Mouse (Mus musculus) limb, embryonic 15.5 days (tissue): ENCODE data around the gene Naglu. TPM values are rescaled to one million over a fixed set of nuclear protein-coding genes. Genes with fewer than 3 reads are reported as not detected.

Experiments
- ATAC-seq: fragments of 200-750 bp; cut with Nextera tagmentation; 2 replicates; pipeline ENCODE4 v1.8.0; 2017; ENCODE audit warnings: low read depth, moderate TSS enrichment; ENCODE audit not compliant: insufficient number of reproducible peaks, low FRiP score, low TSS enrichment
- H3K27ac ChIP-seq: fragments of 300-500 bp; sonication (generic); 2 replicates; pipeline ENCODE4 v1.5.1; 2015; ENCODE audit warnings: moderate library complexity, mild to moderate bottlenecking, inconsistent platforms
- H3K27me3 ChIP-seq: fragments of 300-500 bp; sonication (generic); 2 replicates; pipeline ENCODE4 v1.6.1; 2015; ENCODE audit warnings: inconsistent platforms
- H3K36me3 ChIP-seq: fragments of 300-500 bp; sonication (generic); 2 replicates; pipeline ENCODE4 v1.6.1; 2015; ENCODE audit warnings: inconsistent platforms
- H3K4me1 ChIP-seq: fragments of 300-500 bp; sonication (generic); 2 replicates; pipeline ENCODE4 v1.6.1; 2015; ENCODE audit warnings: inconsistent platforms
- H3K4me2 ChIP-seq: fragments of 300-500 bp; sonication (generic); 2 replicates; pipeline ENCODE4 v1.6.1; 2015; ENCODE audit warnings: mild to moderate bottlenecking, inconsistent platforms
- H3K4me3 ChIP-seq: fragments of 300-500 bp; sonication (generic); 2 replicates; pipeline ENCODE4 v1.5.1; 2015; ENCODE audit warnings: mild to moderate bottlenecking, inconsistent platforms
- H3K9ac ChIP-seq: fragments of 300-500 bp; sonication (generic); 2 replicates; pipeline ENCODE4 v1.6.1; 2015; ENCODE audit warnings: inconsistent platforms
- H3K9me3 ChIP-seq: fragments of 300-500 bp; sonication (generic); 2 replicates; pipeline ENCODE4 v1.6.1; 2016; ENCODE audit warnings: inconsistent platforms
- WGBS: fragments of 180-500 bp; shearing (Covaris S2); methylation state at CpG from one replicate; pipeline ENCODE4 v1.1.7; 2015; 5-methylcytosine and 5-hydroxymethylcytosine counted together
- polyA plus RNA-seq: library from polyadenylated mRNA; unstranded; fragments of >200 nt; fragmentation: Nextera tagmentation; extraction: Ambion mirVana; gene quantifications from 2 replicates; pipeline ENCODE4 v1.2.1, GENCODE M21; 2015

Naglu gene
- polyA plus RNA-seq, 1 experiment from 2014 or later = 12.7 TPM

DNA sequence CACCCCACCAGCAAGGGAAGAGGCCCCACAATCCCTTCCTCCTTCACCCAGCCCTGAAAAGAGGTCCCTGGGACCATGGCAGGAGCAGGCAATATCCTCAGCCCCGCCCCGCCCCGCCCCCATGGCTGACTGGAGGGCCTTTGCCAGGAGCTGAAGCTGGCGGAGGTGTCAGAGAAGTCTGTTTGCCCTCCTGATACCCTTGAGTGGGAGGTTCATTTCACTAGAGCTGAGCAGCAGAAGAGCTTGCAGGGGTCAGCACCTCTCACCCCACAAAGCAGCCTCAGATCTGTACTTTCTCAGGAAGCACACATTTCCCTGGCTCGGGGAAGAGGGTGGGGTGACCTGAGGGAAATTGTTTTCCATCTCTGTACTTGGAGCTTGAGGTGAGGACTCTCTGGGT, 11.1 kb upstream of the Naglu start:
- Histone ChIP-seq H3K9me3 (no peaks in the 10 kb centered on the region), H3K4me2 (no peak overlapping the region), H3K27me3 (no peaks in the 10 kb centered on the region), H3K4me3 (no peak overlapping the region), H3K27ac (peak overlapping the region; percentile 13; the same call in 1 of the 2 replicates), H3K9ac (no peak overlapping the region), H3K4me1 (peaks cover 55% of the 10 kb centered on the region), H3K36me3 (peaks cover 34% of the 10 kb centered on the region; the same call in 1 of the 2 replicates)
- ATAC-seq = no peak
- 61% methylated on average over 5 of the region's 5 CpGs for WGBS

DNA sequence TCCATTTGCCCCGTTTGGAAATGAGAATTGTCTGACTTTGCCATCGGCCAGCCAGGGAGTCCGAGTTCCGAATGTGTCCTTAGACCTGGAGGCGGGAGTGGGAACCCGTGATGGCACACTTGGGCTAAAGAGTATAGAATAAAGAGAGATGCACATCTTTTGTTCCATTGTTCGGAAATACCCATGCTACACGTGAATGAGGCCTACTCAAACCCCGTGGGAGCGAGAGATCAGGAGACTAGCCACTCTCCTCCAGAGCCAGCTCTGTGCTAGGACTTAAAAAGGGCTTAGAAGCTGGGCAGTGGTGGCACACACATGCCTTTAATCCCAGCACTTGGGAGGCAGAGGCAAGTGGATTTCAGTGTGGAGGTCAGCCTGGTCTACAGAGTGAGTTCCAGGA, 10.3 kb upstream of the Naglu start:
- no peaks in the 10 kb centered on the region for H3K27me3 ChIP-seq
- H3K4me2 ChIP-seq = no peak overlapping the region
- peaks cover 31% of the 10 kb centered on the region; the same call in 1 of the 2 replicates for H3K36me3 ChIP-seq
- no peak overlapping the region for H3K4me3 ChIP-seq
- H3K9me3 ChIP-seq = no peaks in the 10 kb centered on the region
- peak overlapping the region; percentile 89 for H3K27ac ChIP-seq
- no peak overlapping the region for H3K9ac ChIP-seq
- WGBS = 87% methylated on average over 10 of the region's 10 CpGs
- no peak for ATAC-seq
- peaks cover 62% of the 10 kb centered on the region for H3K4me1 ChIP-seq

DNA sequence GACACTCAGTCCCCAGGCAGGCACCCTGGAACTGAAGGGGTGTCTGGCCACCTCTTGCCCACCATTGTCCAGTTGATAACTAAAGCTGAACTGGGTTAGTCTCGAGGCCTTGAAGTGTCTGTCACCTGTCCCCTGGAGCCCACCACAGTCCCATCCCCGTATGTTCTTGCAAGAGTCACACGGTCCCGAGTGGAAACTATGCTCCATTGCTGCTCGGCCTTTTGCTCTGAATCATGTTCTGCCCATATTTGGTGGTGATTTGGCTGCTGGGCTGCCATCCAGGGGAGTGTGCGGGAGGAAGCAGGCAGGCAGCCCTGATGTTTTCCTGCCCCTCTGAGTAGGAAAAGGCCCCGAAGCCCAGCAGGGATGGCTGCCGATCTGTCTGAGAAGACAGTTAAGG, 9.7 kb upstream of the Naglu start:
- Histone ChIP-seq H3K4me3 (no peak overlapping the region), H3K9ac (no peak overlapping the region), H3K27me3 (no peaks in the 10 kb centered on the region), H3K9me3 (no peaks in the 10 kb centered on the region), H3K27ac (peak overlapping the region; percentile 89), H3K36me3 (peaks cover 28% of the 10 kb centered on the region; the same call in 1 of the 2 replicates), H3K4me2 (no peak overlapping the region), H3K4me1 (peaks cover 64% of the 10 kb centered on the region)
- 30% methylated on average over 8 of the region's 8 CpGs for WGBS
- ATAC-seq = 0 out of 2 replicates have a peak, but pooled peaks have one; percentile 16

DNA sequence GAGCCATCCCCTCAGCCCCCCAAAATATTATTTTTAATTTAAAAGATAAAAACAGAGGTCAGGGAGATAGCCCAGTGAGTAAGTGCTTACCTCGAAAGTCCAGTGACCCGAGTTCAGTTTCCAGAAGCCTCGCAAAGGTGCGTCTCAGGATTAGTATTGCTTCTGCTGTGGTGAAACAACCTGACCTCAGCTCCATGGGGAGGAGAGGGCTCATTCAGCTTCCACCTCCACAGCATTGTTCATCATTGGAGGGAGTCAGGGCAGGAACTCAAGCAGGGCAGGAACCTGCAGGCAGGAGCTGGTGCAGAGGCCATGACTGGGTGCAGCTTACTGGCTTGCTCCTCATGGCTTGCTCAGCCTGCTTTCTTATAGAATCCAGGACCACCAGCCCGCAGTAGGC, 8.8 kb upstream of the Naglu start:
- no peaks in the 10 kb centered on the region for H3K27me3 ChIP-seq
- H3K36me3 ChIP-seq = peaks cover 23% of the 10 kb centered on the region; the same call in 1 of the 2 replicates
- H3K27ac ChIP-seq = peak overlapping the region; percentile 89
- peaks cover 66% of the 10 kb centered on the region for H3K4me1 ChIP-seq
- H3K4me3 ChIP-seq = no peak overlapping the region
- no peak overlapping the region for H3K4me2 ChIP-seq
- no peak for ATAC-seq
- H3K9me3 ChIP-seq = no peaks in the 10 kb centered on the region
- 85% methylated on average over 5 of the region's 5 CpGs for WGBS
- H3K9ac ChIP-seq = no peak overlapping the region

DNA sequence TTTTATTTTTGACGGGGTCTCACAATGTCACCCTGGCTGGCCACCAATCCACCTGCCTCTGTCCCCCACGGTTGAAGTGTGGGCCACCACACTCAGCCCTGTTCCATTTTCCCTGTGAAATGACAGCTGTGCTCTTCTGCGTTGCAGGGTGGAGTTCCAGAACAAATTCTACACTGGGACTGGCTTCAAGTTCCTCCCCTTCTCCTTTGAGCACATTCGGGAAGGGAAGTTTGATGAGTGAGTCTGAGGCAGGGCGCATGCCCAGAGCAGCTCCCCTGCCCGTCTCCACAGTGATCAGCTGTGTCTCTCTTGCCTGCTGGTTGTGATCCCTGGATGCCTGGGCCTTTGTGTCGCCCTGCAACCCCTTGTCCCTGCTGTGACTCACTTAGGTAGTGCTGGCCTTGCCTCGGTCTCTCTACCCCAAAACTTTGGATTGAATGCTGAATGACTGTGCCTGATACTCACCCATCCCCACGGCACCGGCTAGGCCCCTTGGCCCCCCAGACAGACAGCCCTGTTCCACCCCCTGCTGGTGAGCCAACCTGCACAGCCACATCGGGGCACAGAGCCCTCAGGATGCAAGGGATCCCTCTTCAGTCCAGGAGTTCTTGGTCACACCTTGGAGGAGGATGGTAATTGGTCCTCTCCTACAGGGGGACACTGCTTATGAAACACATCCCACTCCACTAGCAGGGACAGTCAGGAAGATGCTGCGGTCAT, 7.5 kb upstream of the Naglu start:
- Histone ChIP-seq H3K27ac (peak overlapping the region; percentile 90), H3K4me1 (peaks cover 73% of the 10 kb centered on the region), H3K9me3 (no peaks in the 10 kb centered on the region), H3K4me3 (no peak overlapping the region), H3K9ac (no peak overlapping the region), H3K4me2 (no peak overlapping the region), H3K27me3 (no peaks in the 10 kb centered on the region), H3K36me3 (peaks cover 15% of the 10 kb centered on the region; the same call in 1 of the 2 replicates)
- no peak for ATAC-seq
- WGBS = 72% methylated on average over 12 of the region's 12 CpGs

DNA sequence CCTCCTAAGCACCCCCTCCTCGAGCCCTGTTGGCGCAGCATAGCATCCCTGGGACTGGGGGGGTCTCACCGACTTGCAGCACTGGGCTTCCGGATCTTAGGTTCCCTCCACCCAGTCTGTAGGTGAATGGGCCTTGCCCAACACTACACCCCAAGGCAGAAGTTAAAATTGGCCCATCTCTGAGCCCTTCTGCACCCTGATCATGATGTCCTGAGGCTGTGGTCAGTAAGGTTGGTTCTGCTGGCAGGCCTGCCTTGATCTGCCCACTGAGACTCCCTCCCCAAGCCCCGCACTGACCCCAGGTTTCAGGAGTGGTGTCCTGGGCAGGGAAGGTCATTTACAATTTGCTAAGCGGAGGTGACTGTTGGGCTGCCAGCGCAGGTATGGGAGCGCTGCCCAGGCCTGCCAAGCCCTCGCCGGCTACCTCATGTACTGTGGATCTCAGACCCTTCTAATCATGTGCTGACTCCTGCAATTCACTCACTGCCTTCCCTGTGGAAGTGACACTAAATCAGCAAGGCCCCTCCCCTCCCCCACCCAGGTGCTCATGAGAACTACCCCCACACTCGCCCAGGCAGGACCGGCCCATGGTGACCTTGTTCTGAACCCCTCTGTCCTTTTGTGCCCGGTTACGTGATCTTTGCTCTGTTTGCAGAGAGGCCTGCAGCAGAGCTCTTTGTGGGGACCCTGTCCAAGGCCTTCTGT, 6.7 kb upstream of the Naglu start:
- Histone ChIP-seq H3K27me3 (no peaks in the 10 kb centered on the region), H3K4me2 (no peak overlapping the region), H3K9me3 (no peaks in the 10 kb centered on the region), H3K9ac (no peak overlapping the region), H3K27ac (peak overlapping the region; percentile 90), H3K36me3 (peaks cover 11% of the 10 kb centered on the region; the same call in 1 of the 2 replicates), H3K4me1 (peaks cover 73% of the 10 kb centered on the region), H3K4me3 (no peak overlapping the region)
- ATAC-seq = peak; percentile 7; the same call in 1 of the 2 replicates
- 58% methylated on average over 14 of the region's 14 CpGs for WGBS

DNA sequence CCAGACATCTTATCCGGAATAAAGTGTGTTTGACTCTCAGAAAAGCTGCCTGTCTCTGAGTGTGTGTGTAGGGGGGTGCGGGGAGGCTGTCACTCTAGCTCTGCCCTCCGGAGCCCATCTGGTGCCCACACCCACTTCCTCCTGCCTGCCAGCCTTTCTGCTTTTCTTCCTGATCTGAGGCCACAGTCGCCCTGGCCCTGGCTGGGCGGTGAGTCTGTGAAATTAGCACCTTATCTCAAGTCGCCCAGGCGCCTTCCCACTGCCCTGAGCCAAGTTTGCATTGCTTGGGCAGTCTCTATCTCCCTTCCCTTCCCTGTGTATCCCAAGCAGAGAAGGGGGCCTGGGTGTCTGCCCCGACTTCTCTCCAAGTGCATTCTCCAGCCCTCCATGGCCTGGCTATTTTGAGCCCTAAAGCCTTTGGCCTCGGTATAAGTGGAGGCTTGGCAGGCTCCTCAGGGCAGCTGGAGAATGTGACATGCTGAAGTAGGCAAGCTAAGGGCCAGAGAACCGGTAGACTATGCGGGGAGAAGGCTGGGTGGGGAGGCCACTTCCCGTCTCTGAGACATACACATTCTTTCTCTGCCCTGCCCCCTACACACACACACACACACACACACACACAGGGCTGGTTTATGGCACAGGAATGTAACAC, 6.0 kb upstream of the Naglu start:
- Histone ChIP-seq H3K36me3 (peaks cover 11% of the 10 kb centered on the region; the same call in 1 of the 2 replicates), H3K27ac (peak overlapping the region; percentile 90), H3K4me1 (peaks cover 67% of the 10 kb centered on the region), H3K9ac (no peak overlapping the region), H3K9me3 (no peaks in the 10 kb centered on the region), H3K4me2 (no peak overlapping the region), H3K4me3 (no peak overlapping the region), H3K27me3 (no peaks in the 10 kb centered on the region)
- ATAC-seq = peak; percentile 59
- 20% methylated on average over 12 of the region's 12 CpGs for WGBS

DNA sequence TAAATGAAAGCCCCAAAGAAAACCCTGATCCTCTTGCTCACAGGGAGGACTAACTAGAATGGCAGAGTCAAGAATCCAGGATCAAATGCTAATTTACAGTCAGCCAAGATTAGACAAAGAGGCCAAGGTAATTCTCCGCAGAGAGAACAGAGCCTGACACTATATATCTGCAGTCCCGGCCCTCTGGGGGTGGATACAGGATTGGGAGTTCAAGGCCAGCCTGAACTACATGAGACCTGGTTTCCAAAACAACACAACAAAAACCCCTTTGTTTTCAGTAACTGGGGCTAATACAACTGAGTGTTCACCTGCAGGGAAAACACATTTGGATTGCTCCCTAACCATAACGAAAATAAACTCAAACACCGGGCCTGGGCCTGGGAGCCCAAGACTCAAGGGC, 5.3 kb upstream of the Naglu start:
- no peak overlapping the region for H3K4me3 ChIP-seq
- WGBS = 75% methylated on average over 4 of the region's 4 CpGs
- ATAC-seq = no peak
- H3K27me3 ChIP-seq = no peaks in the 10 kb centered on the region
- H3K4me2 ChIP-seq = no peak overlapping the region
- no peak overlapping the region for H3K9ac ChIP-seq
- H3K36me3 ChIP-seq = peaks cover 11% of the 10 kb centered on the region; the same call in 1 of the 2 replicates
- peaks cover 65% of the 10 kb centered on the region for H3K4me1 ChIP-seq
- H3K9me3 ChIP-seq = no peaks in the 10 kb centered on the region
- peak overlapping the region; percentile 90 for H3K27ac ChIP-seq

DNA sequence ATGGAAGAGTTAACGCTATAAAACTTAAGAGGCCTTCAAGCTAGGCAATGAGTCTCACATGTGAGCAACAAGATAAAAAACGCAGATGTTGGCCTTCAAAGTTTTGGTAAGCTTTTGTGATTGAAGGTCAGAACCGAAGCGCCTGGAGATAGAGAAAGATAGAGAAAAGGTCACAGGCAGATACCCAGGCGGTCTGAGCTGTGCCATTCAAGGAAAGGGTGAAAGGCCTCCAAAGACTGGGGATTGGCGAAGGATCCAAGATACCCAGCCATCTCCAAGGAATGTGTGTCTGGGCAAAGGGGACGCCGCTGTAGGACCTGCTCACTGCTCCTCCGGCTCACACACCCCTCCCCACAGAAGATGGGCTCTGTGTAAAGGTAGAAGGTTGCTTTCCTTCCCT, 4.8 kb upstream of the Naglu start:
- peaks cover 60% of the 10 kb centered on the region for H3K4me1 ChIP-seq
- H3K27me3 ChIP-seq = no peaks in the 10 kb centered on the region
- H3K9ac ChIP-seq = no peak overlapping the region
- H3K27ac ChIP-seq = no peak overlapping the region; the same call in 1 of the 2 replicates
- no peak overlapping the region for H3K4me2 ChIP-seq
- H3K36me3 ChIP-seq = peaks cover 11% of the 10 kb centered on the region; the same call in 1 of the 2 replicates
- H3K4me3 ChIP-seq = no peak overlapping the region
- 93% methylated on average over 9 of the region's 9 CpGs for WGBS
- no peak for ATAC-seq
- H3K9me3 ChIP-seq = no peaks in the 10 kb centered on the region

DNA sequence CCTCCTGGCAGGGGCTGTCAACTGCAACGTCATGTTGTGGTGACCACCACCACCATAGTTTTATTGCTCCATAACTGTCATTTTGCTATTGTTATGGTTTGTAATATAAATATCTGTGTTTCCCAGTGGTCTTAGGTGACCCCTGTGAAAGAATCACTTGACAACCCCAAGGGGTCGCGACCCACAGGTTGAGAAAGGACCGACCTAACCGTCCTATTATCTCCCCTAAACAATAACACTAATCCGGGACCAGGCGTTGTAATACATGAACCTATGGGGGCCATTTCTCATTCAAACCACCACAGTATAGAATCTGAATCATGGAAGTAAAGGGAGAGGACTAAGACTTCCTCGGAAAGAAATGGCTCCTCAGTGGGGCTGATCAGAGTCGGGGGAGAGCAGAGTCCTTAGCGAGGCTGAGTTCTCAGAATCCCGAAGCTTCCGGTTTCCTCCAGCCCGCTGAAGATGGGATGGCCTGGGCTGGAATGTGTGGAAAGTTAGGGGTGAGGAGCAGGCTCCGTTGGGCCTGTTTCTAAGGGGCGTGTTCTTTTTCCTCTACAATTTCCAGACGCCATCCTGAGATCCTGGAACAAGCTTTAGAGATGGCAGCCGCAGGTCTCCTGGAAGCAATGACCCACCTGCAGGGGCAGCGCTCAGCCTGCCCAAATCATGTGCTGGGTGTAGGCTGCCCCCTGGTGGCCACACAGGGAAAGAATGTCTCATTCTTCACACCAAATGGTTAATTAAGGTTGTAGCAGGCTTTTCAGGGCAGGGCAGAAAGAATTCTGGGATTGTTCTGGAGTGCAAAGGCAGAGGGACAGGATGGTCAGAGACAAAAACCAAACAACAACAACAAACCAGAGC, 3.0 kb upstream of the Naglu start:
- Histone ChIP-seq H3K4me3 (peak overlapping the region; percentile 24), H3K27me3 (peaks cover 11% of the 10 kb centered on the region), H3K4me1 (peaks cover 56% of the 10 kb centered on the region), H3K4me2 (peak overlapping the region; percentile 50), H3K9ac (no peak overlapping the region), H3K36me3 (peaks cover 11% of the 10 kb centered on the region; the same call in 1 of the 2 replicates), H3K9me3 (no peaks in the 10 kb centered on the region), H3K27ac (no peak overlapping the region)
- no peak for ATAC-seq
- WGBS = 22% methylated on average over 18 of the region's 18 CpGs

DNA sequence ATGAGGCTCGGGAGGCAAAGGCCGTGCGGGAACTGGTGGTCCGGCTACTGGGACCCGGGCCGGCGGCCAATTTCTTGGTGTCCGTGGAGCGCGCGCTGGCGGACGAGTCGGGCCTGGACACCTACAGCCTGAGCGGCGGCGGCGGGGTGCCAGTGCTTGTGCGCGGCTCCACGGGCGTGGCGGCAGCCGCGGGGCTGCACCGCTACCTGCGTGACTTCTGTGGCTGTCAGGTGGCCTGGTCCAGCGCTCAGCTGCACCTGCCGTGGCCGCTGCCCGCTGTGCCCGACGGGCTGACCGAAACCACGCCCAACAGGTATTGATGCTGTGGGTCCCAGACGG, 346 bp downstream of the Naglu start:
- Histone ChIP-seq H3K27ac (0 out of 2 replicates have a peak overlapping the region, but pooled peaks have one; percentile 24), H3K4me2 (peak overlapping the region; percentile 98), H3K27me3 (peaks cover 18% of the 10 kb centered on the region), H3K9me3 (no peaks in the 10 kb centered on the region), H3K4me1 (peaks cover 27% of the 10 kb centered on the region), H3K9ac (peak overlapping the region; percentile 59), H3K4me3 (peak overlapping the region; percentile 72), H3K36me3 (no peaks in the 10 kb centered on the region)
- ATAC-seq = peak; percentile 49; the same call in 1 of the 2 replicates
- WGBS = under 1% methylated on average over 36 of the region's 36 CpGs
